Mouse (Mus musculus) heart, embryonic 14.5 days (tissue): ENCODE results near the gene Washc3. TPM values are rescaled to one million over a fixed set of nuclear protein-coding genes. Genes with fewer than 3 reads are reported as not detected.

Experiments
- ATAC-seq: fragments of 200-750 bp; cut with Nextera tagmentation; 2 replicates; pipeline ENCODE4 v1.8.0; 2017; ENCODE audit warnings: low read depth, moderate TSS enrichment; ENCODE audit not compliant: insufficient number of reproducible peaks, insufficient read depth, low FRiP score
- H3K27ac ChIP-seq, 2 experiments: fragments of 200-500 bp in 1 of 2; fragments of 300-500 bp in 1 of 2; sonication (generic) in 1 of 2; replicated peaks in 1 of 2; 2 replicates each; pipeline ENCODE4 v1.5.1; 2012 to 2014; ENCODE audit warnings: low read depth in 2 of 2, low read length in 2 of 2, control low read depth in 1 of 2, mild to moderate bottlenecking in 1 of 2, mixed read lengths in 1 of 2; ENCODE audit not compliant: control insufficient read depth in 1 of 2, insufficient read depth in 1 of 2
- H3K27me3 ChIP-seq: fragments of 300-500 bp; sonication (generic); 2 replicates; pipeline ENCODE4 v1.6.1; 2014; ENCODE audit warnings: mild to moderate bottlenecking, low read length, control low read depth; ENCODE audit not compliant: control insufficient read depth, insufficient read depth
- H3K36me3 ChIP-seq: fragments of 300-500 bp; sonication (generic); 2 replicates; pipeline ENCODE4 v1.6.1; 2014; ENCODE audit warnings: mild to moderate bottlenecking, control low read depth, low read length, mixed read lengths; ENCODE audit not compliant: control insufficient read depth, insufficient read depth
- H3K4me1 ChIP-seq, 2 experiments: fragments of 200-500 bp in 1 of 2; fragments of 300-500 bp in 1 of 2; sonication (generic) in 1 of 2; 2 replicates each; pipeline ENCODE4 v1.6.1; 2012 to 2014; ENCODE audit warnings: low read length in 2 of 2, control low read depth in 1 of 2, mixed read lengths in 1 of 2; ENCODE audit not compliant: control insufficient read depth in 2 of 2, insufficient read depth in 2 of 2
- H3K4me2 ChIP-seq: fragments of 300-500 bp; sonication (generic); 2 replicates; pipeline ENCODE4 v1.6.1; 2014; ENCODE audit warnings: mild to moderate bottlenecking, low read length
- H3K4me3 ChIP-seq, 2 experiments: fragments of 200-500 bp in 1 of 2; fragments of 300-500 bp in 1 of 2; sonication (generic) in 1 of 2; 2 replicates each; pipeline ENCODE4 v1.5.1; 2012 to 2014; ENCODE audit warnings: low read length in 2 of 2, mild to moderate bottlenecking in 2 of 2, control low read depth in 1 of 2, low read depth in 1 of 2, moderate library complexity in 1 of 2; ENCODE audit not compliant: control insufficient read depth in 1 of 2, insufficient read depth in 1 of 2
- H3K9ac ChIP-seq: fragments of 300-500 bp; sonication (generic); 2 replicates; pipeline ENCODE4 v1.6.1; 2014; ENCODE audit warnings: mild to moderate bottlenecking, low read length
- H3K9me3 ChIP-seq: fragments of 300-500 bp; sonication (generic); 2 replicates; pipeline ENCODE4 v1.6.1; 2016; ENCODE audit warnings: low read length, control low read depth; ENCODE audit not compliant: control insufficient read depth
- WGBS: fragments of 180-500 bp; shearing (Covaris S2); extraction: QIAGEN DNeasy Blood & Tissue Kit; methylation state at CpG from one replicate; pipeline ENCODE4 v1.1.7; 2014; 5-methylcytosine and 5-hydroxymethylcytosine counted together
- polyA plus RNA-seq: library from polyadenylated mRNA; unstranded; fragments of >200 nt; fragmentation: Nextera tagmentation; extraction: Ambion mirVana; gene quantifications from 2 replicates; pipeline ENCODE4 v1.2.1, GENCODE M21; 2014

Gene Washc3
- polyA plus RNA-seq, 1 experiment from 2014 or later: 55.0 TPM

DNA sequence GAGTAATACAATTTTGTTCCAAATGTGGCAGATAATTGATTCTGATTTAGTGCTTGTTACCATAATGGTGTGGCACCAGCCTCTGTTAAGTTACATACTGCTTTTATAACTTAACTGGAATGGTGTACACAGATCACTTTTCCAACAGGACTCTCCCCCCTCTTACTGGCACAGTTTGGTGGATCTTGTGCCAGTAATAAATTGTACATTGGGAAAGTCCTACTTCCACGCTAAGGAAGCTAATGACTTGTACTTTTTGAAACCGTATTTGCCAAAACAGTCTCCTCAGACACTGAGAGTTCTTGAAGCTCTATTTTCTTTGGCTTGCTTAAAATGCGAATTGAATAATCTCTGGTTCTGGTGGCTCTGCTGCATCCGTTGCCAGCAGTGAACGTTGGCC lies 24.5 kb downstream of the Washc3 start:
- ATAC-seq: no peak
- H3K27me3 ChIP-seq: no peaks in the 10 kb centered on the region
- peaks cover 22% of the 10 kb centered on the region for H3K36me3 ChIP-seq
- H3K9me3 ChIP-seq: 0 out of 2 replicates have a peak, but pooled peaks cover 4% of the 10 kb centered on the region
- no peak overlapping the region for H3K4me2 ChIP-seq
- 87% methylated on average over 5 of the region's 5 CpGs for WGBS
- H3K4me1 ChIP-seq: 0 out of 4 replicates have a peak, but pooled peaks cover 0 to 3% of the 10 kb centered on the region in 2 experiments
- H3K27ac ChIP-seq: no peak overlapping the region
- no peak overlapping the region for H3K4me3 ChIP-seq
- no peak overlapping the region for H3K9ac ChIP-seq

DNA sequence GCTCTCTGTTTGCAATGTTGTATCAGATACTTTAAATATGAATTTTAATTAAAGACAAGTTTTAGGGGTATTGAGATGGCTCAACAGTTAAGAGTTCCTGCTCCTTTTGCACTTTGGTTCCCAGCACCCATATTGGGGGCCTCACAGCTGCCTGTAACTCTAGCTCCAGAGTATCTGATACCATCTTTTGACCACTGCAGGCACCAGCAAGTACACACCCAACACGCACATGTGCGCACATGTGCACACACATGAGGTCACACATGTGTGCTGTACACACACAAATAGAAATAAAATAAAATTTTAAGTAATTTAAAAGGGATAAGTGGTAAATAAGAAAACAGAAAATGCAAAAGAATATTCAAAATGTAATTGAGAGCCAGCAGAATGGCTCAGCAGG lies 27.1 kb downstream of the Washc3 start:
- Histone ChIP-seq H3K27me3 (no peaks in the 10 kb centered on the region), H3K4me2 (no peak overlapping the region), H3K9ac (no peak overlapping the region), H3K27ac (no peak overlapping the region), H3K36me3 (peaks cover 17% of the 10 kb centered on the region), H3K4me3 (no peak overlapping the region), H3K4me1 (0 out of 4 replicates have a peak, but pooled peaks cover 0 to 3% of the 10 kb centered on the region in 2 experiments), H3K9me3 (0 out of 2 replicates have a peak, but pooled peaks cover 4% of the 10 kb centered on the region)
- WGBS: 99% methylated on average over 2 of the region's 2 CpGs
- no peak for ATAC-seq

DNA sequence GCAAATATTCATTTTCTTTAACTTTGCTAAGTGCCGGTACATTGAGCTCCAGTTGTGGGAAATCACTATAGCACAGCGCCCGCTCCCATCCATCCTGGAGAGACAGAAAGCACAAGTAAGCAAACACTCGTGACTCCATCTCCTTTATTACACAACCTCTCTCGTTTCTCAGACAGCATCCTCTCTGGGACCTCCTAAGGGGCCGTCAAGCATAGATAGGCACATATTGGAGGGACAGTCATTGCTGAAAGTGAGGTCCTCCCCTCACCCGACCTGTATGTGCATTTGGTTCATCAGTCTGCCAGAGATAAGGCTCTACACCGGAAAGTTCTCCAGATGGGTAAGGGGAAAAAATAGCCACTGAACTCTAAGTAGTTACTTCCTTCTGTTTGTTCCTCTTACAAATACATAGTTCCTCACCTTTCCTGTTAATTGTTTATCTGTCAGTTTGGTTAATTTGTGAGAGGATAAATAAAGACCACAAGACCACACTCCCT lies 27.7 kb downstream of the Washc3 start:
- no peak overlapping the region for H3K4me3 ChIP-seq
- H3K4me2 ChIP-seq: no peak overlapping the region
- H3K27me3 ChIP-seq: no peaks in the 10 kb centered on the region
- 0 out of 4 replicates have a peak, but pooled peaks cover 0 to 3% of the 10 kb centered on the region in 2 experiments for H3K4me1 ChIP-seq
- no peak for ATAC-seq
- no peak overlapping the region for H3K9ac ChIP-seq
- 0 out of 2 replicates have a peak, but pooled peaks cover 4% of the 10 kb centered on the region for H3K9me3 ChIP-seq
- H3K36me3 ChIP-seq: peaks cover 16% of the 10 kb centered on the region
- WGBS: 52% methylated on average over 8 of the region's 8 CpGs
- no peak overlapping the region for H3K27ac ChIP-seq

- ATAC-seq: no peak
- no peak overlapping the region for H3K9ac ChIP-seq
- no peak overlapping the region for H3K27ac ChIP-seq
- H3K36me3 ChIP-seq: peaks cover 27% of the 10 kb centered on the region
- 83% methylated on average over 8 of the region's 8 CpGs for WGBS
- H3K4me3 ChIP-seq: no peak overlapping the region
- no peak overlapping the region for H3K4me2 ChIP-seq
- 0 out of 4 replicates have a peak, but pooled peaks cover 0 to 3% of the 10 kb centered on the region in 2 experiments for H3K4me1 ChIP-seq
- H3K9me3 ChIP-seq: 0 out of 2 replicates have a peak, but pooled peaks cover 4% of the 10 kb centered on the region
- no peaks in the 10 kb centered on the region for H3K27me3 ChIP-seq
These were observed 30.8 kb downstream of the Washc3 start for GRCm38 (mm10) chr10:88231671-88232070.

GRCm38 (mm10) chr10:88232765-88233164 lies 31.9 kb downstream of the Washc3 start:
- Histone ChIP-seq H3K36me3 (peaks cover 27% of the 10 kb centered on the region), H3K9me3 (0 out of 2 replicates have a peak, but pooled peaks cover 4% of the 10 kb centered on the region), H3K27ac (no peak overlapping the region), H3K4me2 (no peak overlapping the region), H3K4me1 (0 out of 4 replicates have a peak, but pooled peaks cover 0 to 3% of the 10 kb centered on the region in 2 experiments), H3K27me3 (no peaks in the 10 kb centered on the region), H3K4me3 (no peak overlapping the region), H3K9ac (no peak overlapping the region)
- WGBS: 90% methylated on average over 2 of the region's 2 CpGs
- no peak for ATAC-seq

- Histone ChIP-seq H3K36me3 (no peaks in the 10 kb centered on the region; the same call in 1 of the 2 replicates), H3K4me1 (peaks cover 4 to 5% of the 10 kb centered on the region in 2 experiments; a peak in 1 of 4 replicates), H3K9ac (no peak overlapping the region), H3K27ac (no peak overlapping the region), H3K9me3 (peaks cover 5% of the 10 kb centered on the region; the same call in 1 of the 2 replicates), H3K4me2 (no peak overlapping the region), H3K27me3 (no peaks in the 10 kb centered on the region), H3K4me3 (no peak overlapping the region)
- ATAC-seq: no peak
- 85% methylated on average over 13 of the region's 13 CpGs for WGBS
These were observed 43.8 kb downstream of the Washc3 start for GRCm38 (mm10) chr10:88244681-88245080.

- Histone ChIP-seq H3K4me1 (0 out of 4 replicates have a peak, but pooled peaks cover 0 to 2% of the 10 kb centered on the region in 2 experiments), H3K9ac (no peak overlapping the region), H3K4me3 (no peak overlapping the region), H3K4me2 (no peak overlapping the region), H3K27me3 (no peaks in the 10 kb centered on the region), H3K9me3 (no peaks in the 10 kb centered on the region), H3K36me3 (no peaks in the 10 kb centered on the region; the same call in 1 of the 2 replicates), H3K27ac (no peak overlapping the region)
- ATAC-seq: no peak
- 60% methylated on average over 3 of the region's 3 CpGs for WGBS
These were observed 49.4 kb downstream of the Washc3 start for GRCm38 (mm10) chr10:88250300-88250699.
